In the genomic region with DNA sequence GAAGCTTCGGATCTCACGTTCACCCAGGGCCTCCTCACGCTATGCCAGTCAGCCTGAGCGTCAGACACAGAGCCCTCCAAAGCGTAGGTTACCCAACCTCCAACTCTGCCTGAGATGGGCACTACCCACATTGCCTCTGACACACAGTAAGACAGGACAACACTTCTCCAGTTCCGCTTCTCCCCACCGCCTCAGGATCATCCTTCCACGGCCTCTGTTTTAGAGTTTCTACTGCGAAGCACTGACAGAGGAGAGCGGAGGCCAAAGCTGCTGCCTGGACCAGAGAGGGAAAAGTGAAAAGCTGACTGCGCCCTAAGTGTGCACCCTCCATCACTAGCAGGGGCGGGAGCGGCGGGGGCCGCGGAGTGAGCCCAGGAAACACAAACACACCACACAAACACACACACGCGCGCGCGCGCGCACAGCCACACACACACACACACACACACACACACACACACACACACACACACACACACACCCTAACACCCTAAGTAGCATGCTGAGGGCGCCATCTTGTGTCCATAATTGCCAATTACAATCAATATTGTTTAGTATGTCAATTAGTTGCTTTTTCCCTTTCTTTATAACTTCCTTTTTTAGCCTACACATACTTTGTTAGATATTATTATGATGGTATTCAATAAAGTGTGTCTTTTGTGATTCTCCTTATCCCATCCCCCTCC, we compare ENCODE assay signal across 9 mouse cellular contexts. TPM values are rescaled to one million over a fixed set of nuclear protein-coding genes. Genes with fewer than 3 reads are reported as not detected.
DNase-seq lines count a peak whose midpoint lies in the region; ATAC-seq and TF ChIP-seq lines count a peak whose summit lies in the region.
"Had no signal": no experiment of that assay in that cellular context is flagged by ENCODE, and none has a peak within 500 bp of the region (broad histone marks: within the 10 kb centered on the region; RNA-seq: fewer than 3 reads in every experiment).

No protein-coding gene starts in this region.

- H3K4me3 ChIP-seq in kidney, embryonic 14.5 days (ENCODE audit: low read length), result no peak overlapping the region; the same call in 1 of the 2 replicates
- H3K4me3 ChIP-seq in forebrain, embryonic 14.5 days (ENCODE audit: low read depth, low read length), result peak overlapping the region; percentile 13; the same call in 1 of the 2 replicates
- H3K4me3 ChIP-seq in limb, embryonic 14.5 days (replicated peaks; ENCODE audit: low read length), result peak overlapping the region; percentile 7; the same call in 1 of the 2 replicates
- H3K4me3 ChIP-seq: liver, embryonic 13.5 days had no signal

- no peaks in the 10 kb centered on the region for H3K9me3 ChIP-seq in kidney, embryonic 14.5 days (ENCODE audit: control insufficient read depth, low read length)
- H3K9me3 ChIP-seq in forebrain, embryonic 14.5 days (replicated peaks; ENCODE audit: control insufficient read depth, low read length), result no peaks in the 10 kb centered on the region
- no peaks in the 10 kb centered on the region for H3K9me3 ChIP-seq in limb, embryonic 14.5 days (ENCODE audit: control insufficient read depth, low read length)
- H3K9me3 ChIP-seq: liver, embryonic 13.5 days had no signal

- H3K4me1 ChIP-seq in kidney, embryonic 14.5 days (ENCODE audit: control insufficient read depth, insufficient read depth, low read length), result no peaks in the 10 kb centered on the region
- no peaks in the 10 kb centered on the region for H3K4me1 ChIP-seq in forebrain, embryonic 14.5 days (ENCODE audit: control insufficient read depth, insufficient read depth, low read length)
- H3K4me1 ChIP-seq in limb, embryonic 14.5 days (ENCODE audit: control insufficient read depth, insufficient read depth, low read length), result no peaks in the 10 kb centered on the region
- H3K4me1 ChIP-seq: liver, embryonic 13.5 days had no signal

- no peak overlapping the region; the same call in 1 of the 2 replicates for H3K4me2 ChIP-seq in kidney, embryonic 14.5 days (replicated peaks; ENCODE audit: low read depth, low read length)
- H3K4me2 ChIP-seq in forebrain, embryonic 14.5 days (ENCODE audit: low read length), result peak overlapping the region; percentile 39
- H3K4me2 ChIP-seq in limb, embryonic 14.5 days (replicated peaks; ENCODE audit: low read depth, low read length, severe bottlenecking), result peak overlapping the region; percentile 36
- H3K4me2 ChIP-seq: liver, embryonic 13.5 days had no signal

- ATAC-seq in kidney, embryonic 14.5 days (ENCODE audit: low FRiP score, low TSS enrichment), result peak; percentile 35; the same call in 1 of the 2 replicates
- ATAC-seq in forebrain, embryonic 14.5 days, result peak; percentile 40; the same call in 1 of the 2 replicates
- no peak for ATAC-seq in limb, embryonic 14.5 days (ENCODE audit: low FRiP score, low read depth)

- no peak for TF ChIP-seq POLR2A in limb, embryonic 14.5 days (IDR thresholded peaks at IDR 0.05; ENCODE audit: borderline replicate concordance, extremely low read depth, insufficient read depth, insufficient read length)

- H3K9ac ChIP-seq in kidney, embryonic 14.5 days (ENCODE audit: low read depth, low read length), result no peak overlapping the region
- no peak overlapping the region for H3K9ac ChIP-seq in forebrain, embryonic 14.5 days (ENCODE audit: low read length)
- H3K9ac ChIP-seq in limb, embryonic 14.5 days (ENCODE audit: low read depth, low read length, severe bottlenecking), result no peak overlapping the region
- H3K9ac ChIP-seq: liver, embryonic 13.5 days had no signal

- no peak for DNase-seq in kidney, adult 11 months
- peak; percentile 18 for DNase-seq in ZHBTc4 (ENCODE audit: low read depth, low spot score)
- DNase-seq in forebrain, embryonic 14.5 days (ENCODE audit: low spot score), result peak; percentile 76
- peak; percentile 44 for DNase-seq in limb, embryonic 14.5 days (ENCODE audit: low spot score)
- peak; percentile 69 for DNase-seq in retina, postnatal 1 day
- DNase-seq in gastrocnemius, adult 18-20 months (ENCODE audit: low spot score), result no peak
- no peak for DNase-seq in gastrocnemius, postnatal 25 days
- DNase-seq: liver, embryonic 13.5 days had no signal

- 39% methylated on average over 24 of the region's 24 CpGs for WGBS in kidney, embryonic 14.5 days
- 48% methylated on average over 17 of the region's 24 CpGs for WGBS in forebrain, embryonic 14.5 days
- WGBS in limb, embryonic 14.5 days, result 30% methylated on average over 24 of the region's 24 CpGs

- H3K36me3 ChIP-seq in kidney, embryonic 14.5 days (ENCODE audit: control insufficient read depth, insufficient read depth, low read length), result no peaks in the 10 kb centered on the region
- no peaks in the 10 kb centered on the region for H3K36me3 ChIP-seq in forebrain, embryonic 14.5 days (ENCODE audit: control insufficient read depth, insufficient read depth, low read length)
- H3K36me3 ChIP-seq in limb, embryonic 14.5 days (ENCODE audit: control insufficient read depth, insufficient read depth, low read length), result no peaks in the 10 kb centered on the region
- H3K36me3 ChIP-seq: liver, embryonic 13.5 days had no signal

- no peak overlapping the region for H3K27ac ChIP-seq in kidney, embryonic 14.5 days (ENCODE audit: low read depth, low read length)
- no peak overlapping the region for H3K27ac ChIP-seq in forebrain, embryonic 14.5 days (ENCODE audit: low read depth, low read length)
- H3K27ac ChIP-seq in limb, embryonic 14.5 days (replicated peaks; ENCODE audit: low read depth, low read length), result no peak overlapping the region
- H3K27ac ChIP-seq: liver, embryonic 13.5 days had no signal

- H3K27me3 ChIP-seq in kidney, embryonic 14.5 days (ENCODE audit: control insufficient read depth, insufficient read depth, low read length), result no peaks in the 10 kb centered on the region
- no peaks in the 10 kb centered on the region for H3K27me3 ChIP-seq in forebrain, embryonic 14.5 days (replicated peaks; ENCODE audit: control insufficient read depth, insufficient read depth, low read length)
- no peaks in the 10 kb centered on the region for H3K27me3 ChIP-seq in limb, embryonic 14.5 days (ENCODE audit: control insufficient read depth, insufficient read depth, low read length)
- H3K27me3 ChIP-seq: liver, embryonic 13.5 days had no signal

RNA-seq across cellular contexts. Expression of a gene that starts 8.4 kb away (rescaled TPM):
- 1.1 and 2.6 TPM in 2 replicates for polyA plus RNA-seq in kidney, embryonic 14.5 days (2014; fragmentation: Nextera tagmentation; extraction: Ambion mirVana)
- polyA plus RNA-seq in forebrain, embryonic 14.5 days (2014; fragmentation: Nextera tagmentation; extraction: Ambion mirVana), result 0.72 and 2.9 TPM in 2 replicates
- polyA plus RNA-seq in limb, embryonic 14.5 days (2012; rRNA removed), result 4.8 TPM in 2 replicates
- 5.3 and 7.8 TPM in 2 replicates for polyA plus RNA-seq in limb, embryonic 14.5 days (2014; fragmentation: Nextera tagmentation; extraction: Ambion mirVana)
- total RNA-seq in gastrocnemius, adult 18-20 months (2021), result 1 to 10 TPM in 1 of 2 experiments, under 1 TPM in 1; 0.41 to 1.3 TPM
- 1 to 10 TPM; 1.0 to 1.1 TPM for total RNA-seq in gastrocnemius, postnatal 25 days (2021)

RNA-seq across cellular contexts. Expression of a gene that starts 20.1 kb away (rescaled TPM):
- 0.10 and 0.31 TPM in 2 replicates for polyA plus RNA-seq in kidney, embryonic 14.5 days (2014; fragmentation: Nextera tagmentation; extraction: Ambion mirVana)
- polyA plus RNA-seq in forebrain, embryonic 14.5 days (2014; fragmentation: Nextera tagmentation; extraction: Ambion mirVana), result 0.09 and 0.11 TPM in 2 replicates
- polyA plus RNA-seq in limb, embryonic 14.5 days (2012; rRNA removed), result 0.60 and 0.67 TPM in 2 replicates
- polyA plus RNA-seq in limb, embryonic 14.5 days (2014; fragmentation: Nextera tagmentation; extraction: Ambion mirVana), result 0.36 and 0.89 TPM in 2 replicates
- total RNA-seq in gastrocnemius, adult 18-20 months (2021), result under 1 TPM; 0.43 to 0.87 TPM
- 1 to 10 TPM in 1 of 2 experiments, under 1 TPM in 1; 0.83 to 1.2 TPM for total RNA-seq in gastrocnemius, postnatal 25 days (2021)

Comparison
In these comparisons a context has a peak if more than half of its experiments do, and no peak if none do; other contexts are left out.
1. DNase-seq: peak in ZHBTc4 (single experiment), forebrain, embryonic 14.5 days (single experiment), limb, embryonic 14.5 days (single experiment) and retina, postnatal 1 day (single experiment); none in kidney, adult 11 months (single experiment), gastrocnemius, adult 18-20 months (single experiment) and gastrocnemius, postnatal 25 days (single experiment).